Mouse (Mus musculus) CD8-positive naive resting alpha-beta T cell, adult 2 months (primary cell): ENCODE results near the gene Gm28044.
"Not testable (repeated sequence)": the region's sequence is repeated elsewhere in the genome, so short reads cannot be mapped to it uniquely, and the experiment has no call there.

Experiments used
- DNase-seq, 2 experiments: peaks; one replicate each; pipeline ENCODE4 v3.0.0; 2022; ENCODE audit warnings: low read depth in 2 of 2, low spot score in 2 of 2

Gene Gm28044

GRCm38 (mm10) chr13:67360131-67360744, at the start of gene Gm28044, which contains the start of gene Zfp953:
Gene Gm28044, minus strand, starts transcription at chr13:67360536.
Gene Zfp953, minus strand, starts transcription at chr13:67360605.
- DNase-seq: peak; percentile 84 to 88

GRCm38 (mm10) chr13:67399183-67399903, 39.0 kb upstream of the Gm28044 start, which contains the start of gene Zfp429:
Gene Zfp429, minus strand, starts transcription at chr13:67399819.
- DNase-seq: peak; percentile 63 to 65

GRCm38 (mm10) chr13:67376255-67376654, 15.9 kb upstream of the Gm28044 start:
- DNase-seq: not testable (repeated sequence)

GRCm38 (mm10) chr13:67375050-67375911, 14.9 kb upstream of the Gm28044 start, which contains the start of the genes Gm28041 and Zfp456:
Gene Gm28041, minus strand, starts transcription at chr13:67375733.
Gene Zfp456, minus strand, starts transcription at chr13:67375810.
- peak; percentile 74 to 76 for DNase-seq

GRCm38 (mm10) chr13:67351854-67352253, 8.5 kb downstream of the Gm28044 start:
- DNase-seq: no peak

- no peak for DNase-seq
Measured at GRCm38 (mm10) chr13:67343422-67343821, 16.9 kb downstream of the Gm28044 start.

- peak in 1 of 2 experiments; percentile 2 for DNase-seq
Measured at GRCm38 (mm10) chr13:67332877-67333276, 27.5 kb downstream of the Gm28044 start.

DNA sequence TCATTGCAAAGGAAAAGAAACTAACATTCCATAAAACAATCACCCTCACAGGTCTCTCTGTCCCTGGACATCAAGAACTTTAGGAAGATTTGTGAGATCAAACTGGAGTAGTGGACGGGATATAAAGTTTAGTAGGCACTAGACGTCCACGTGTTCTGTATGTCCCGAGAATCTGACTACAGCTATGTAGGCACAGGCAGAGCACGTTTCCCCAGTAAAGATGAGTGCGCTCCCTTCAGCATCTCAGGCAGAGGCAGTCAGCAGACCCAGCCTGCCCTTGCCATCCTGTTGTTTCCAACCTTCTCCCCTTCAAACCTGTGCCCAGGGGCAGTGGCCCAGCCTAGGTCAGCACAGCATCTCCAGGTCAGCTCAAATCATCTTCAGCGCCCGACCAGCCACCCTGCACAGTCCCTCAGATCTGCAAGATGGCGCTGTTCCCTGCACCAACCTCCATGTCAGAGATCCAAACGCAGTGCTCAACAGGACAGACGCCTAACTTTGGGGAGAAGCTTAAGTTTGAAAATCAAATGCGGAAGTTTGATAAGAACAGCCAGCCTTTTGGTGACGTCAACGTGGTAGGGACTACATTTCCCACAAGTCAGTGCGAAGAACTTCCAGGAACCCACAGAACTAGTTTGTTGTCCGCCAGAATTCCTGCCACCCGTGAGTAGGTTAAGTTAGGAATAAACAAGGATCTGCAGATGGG, 28.2 kb downstream of the Gm28044 start, which contains the start of gene Zfp595:
Gene Zfp595, minus strand, starts transcription at position 552 of the 706 bp plus-strand sequence.
- peak; percentile 75 to 80 for DNase-seq

GRCm38 (mm10) chr13:67306718-67307117, 53.6 kb downstream of the Gm28044 start:
- DNase-seq: no peak

GRCm38 (mm10) chr13:67305822-67306672, 54.3 kb downstream of the Gm28044 start, which contains the start of gene Zfp457:
Gene Zfp457, minus strand, starts transcription at chr13:67306485.
- peak; percentile 74 to 88 for DNase-seq

DNA sequence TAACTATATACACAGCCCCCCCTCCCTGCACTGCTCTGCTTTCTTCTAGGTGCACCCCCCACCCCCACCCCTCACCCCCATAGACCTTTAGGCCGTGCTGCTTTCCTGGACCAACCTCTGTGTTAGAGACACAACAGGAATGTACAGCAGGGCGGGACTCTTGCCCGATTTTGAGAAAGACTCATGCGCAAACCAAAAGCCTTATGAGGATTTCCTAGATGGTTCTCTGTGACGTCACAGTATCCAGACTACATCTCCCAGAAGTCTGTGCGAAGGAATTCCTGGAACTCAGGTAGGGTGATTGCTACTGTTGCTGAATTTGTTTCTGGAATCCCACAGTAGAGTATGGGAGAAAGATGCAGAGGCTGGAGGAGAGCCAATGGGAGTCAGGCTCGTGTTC, 82.0 kb downstream of the Gm28044 start, which contains the start of gene Zfp458:
Gene Zfp458, minus strand, starts transcription at position 153 of the 400 bp plus-strand sequence.
- DNase-seq: no peak

DNA sequence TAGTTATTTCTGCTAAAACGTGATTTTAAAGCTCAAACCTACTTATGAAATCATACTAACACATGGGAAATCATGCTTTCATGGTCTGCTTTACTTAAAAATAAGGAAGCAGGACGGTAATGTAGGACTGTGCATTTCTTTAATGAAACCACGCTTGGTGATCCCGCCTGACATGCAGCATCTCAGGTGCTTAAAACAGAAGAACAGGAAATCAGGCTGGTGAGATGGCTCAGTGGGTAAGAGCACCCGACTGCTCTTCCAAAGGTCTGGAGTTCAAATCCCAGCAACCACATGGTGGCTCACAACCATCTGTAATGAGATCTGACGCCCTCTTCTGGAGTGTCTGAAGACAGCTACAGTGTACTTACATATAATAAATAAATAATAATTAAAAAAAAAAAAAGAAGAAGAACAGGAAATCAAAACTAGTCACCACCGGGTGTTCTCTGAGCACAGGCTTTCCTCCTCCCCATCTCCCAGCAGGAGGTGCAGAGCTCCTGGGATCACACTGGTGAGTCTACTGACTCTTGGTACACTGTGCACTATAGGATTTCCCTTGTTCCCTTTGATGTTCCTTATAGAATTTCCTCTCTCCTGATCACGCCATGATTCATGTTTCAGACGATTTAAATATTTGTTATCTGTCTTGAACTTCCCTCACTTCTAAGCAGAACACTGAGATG, 90.8 kb downstream of the Gm28044 start:
- not testable (repeated sequence) for DNase-seq

- peak; percentile 67 to 76 for DNase-seq
Measured at GRCm38 (mm10) chr13:67268568-67269369, 91.6 kb downstream of the Gm28044 start.
